Mouse (Mus musculus) macrophage (primary cell): Measurements from ENCODE around the gene Ccdc134. TPM values are rescaled to one million over a fixed set of nuclear protein-coding genes. Genes with fewer than 3 reads are reported as not detected.
A peak's percentile ranks its signal among the peaks of the same experiment; 100 is the strongest.
"Not testable (repeated sequence)": the region's sequence is repeated elsewhere in the genome, so short reads cannot be mapped to it uniquely, and the experiment has no call there.

Experiments used
- H3K27ac ChIP-seq: fragments of 350-480 bp; formaldehyde crosslinking; 2 replicates; pipeline ENCODE4 v1.9.0; 2021
- H3K36me3 ChIP-seq: fragments of 350-480 bp; formaldehyde crosslinking; 2 replicates; pipeline ENCODE4 v1.9.0; 2021; ENCODE audit errors: inconsistent target
- H3K4me3 ChIP-seq: fragments of 350-480 bp; formaldehyde crosslinking; 2 replicates; pipeline ENCODE4 v1.9.0; 2021; ENCODE audit errors: inconsistent target
- H3K79me2 ChIP-seq: fragments of 350-480 bp; formaldehyde crosslinking; 2 replicates; pipeline ENCODE4 v1.9.0; 2021; ENCODE audit errors: inconsistent target
- WGBS: methylation state at CpG from one replicate; pipeline ENCODE4 v1.1.7; 2026; ENCODE audit warnings: inconsistent platforms; ENCODE audit not compliant: missing documents; 5-methylcytosine and 5-hydroxymethylcytosine counted together
- polyA plus RNA-seq: library from polyadenylated mRNA; stranded (reverse); fragments of 250-400 nt; gene quantifications from 3 replicates; pipeline ENCODE4 v1.2.4, GENCODE M21; 2018; ENCODE audit warnings: inconsistent platforms
- total RNA-seq, 78 experiments: library from RNA; depleted of rRNA; stranded (reverse); fragments of 250-400 nt; gene quantifications; 1 replicate in 9 of 78; 2 replicates in 24 of 78; 3 replicates in 43 of 78; 4 replicates in 2 of 78; pipeline ENCODE4 v1.2.4; 2018; ENCODE audit warnings: inconsistent platforms in 56 of 78

Ccdc134 gene
- 10 to 100 TPM in 25 of 26 experiments, 1 to 10 TPM in 1; 4.4 to 84.1 (median 43.3) TPM for total RNA-seq (2018; cell fraction: chromatin; rRNA removed)
- 10 to 100 TPM in 11 of 26 experiments, 1 to 10 TPM in 15; 3.4 to 15.5 (median 9.1) TPM for total RNA-seq (2018; cell fraction: cytosol; rRNA removed)
- total RNA-seq (2018; cell fraction: nucleus; rRNA removed), result 10 to 100 TPM in 25 of 26 experiments, 1 to 10 TPM in 1; 5.5 to 72.4 (median 31.5) TPM
- 6.6 to 13.4 TPM (median 7.9 TPM) in 3 replicates for polyA plus RNA-seq

- Histone ChIP-seq H3K4me3 (peak within 1 kb of the TSS; percentile 87), H3K36me3 (no peaks in the 10 kb centered on the region), H3K27ac (peak within 1 kb of the TSS; percentile 84), H3K79me2 (peaks cover 7% of the 10 kb centered on the region; the same call in 1 of the 2 replicates)
- WGBS, result 1% methylated on average over 74 of the region's 74 CpGs
Measured at GRCm38 (mm10) chr15:82127426-82128374, at the start of gene Ccdc134. Gene Ccdc134, plus strand, starts transcription at chr15:82127922.

GRCm38 (mm10) chr15:82079883-82080282 is 47.8 kb upstream of the Ccdc134 start:
- Histone ChIP-seq H3K79me2 (no peaks in the 10 kb centered on the region), H3K4me3 (no peak overlapping the region)
- 68% methylated on average over 8 of the region's 10 CpGs for WGBS

GRCm38 (mm10) chr15:82081161-82081560 is 46.6 kb upstream of the Ccdc134 start:
- 25% methylated on average over 7 of the region's 7 CpGs for WGBS
- no peaks in the 10 kb centered on the region for H3K79me2 ChIP-seq

More at GRCm38 (mm10) chr15:82079883-82080282, 47.8 kb upstream of the Ccdc134 start:
- Histone ChIP-seq H3K27ac (no peak overlapping the region), H3K36me3 (no peaks in the 10 kb centered on the region)

GRCm38 (mm10) chr15:82085606-82086005 is 42.1 kb upstream of the Ccdc134 start:
- 87% methylated on average over 9 of the region's 9 CpGs for WGBS
- Histone ChIP-seq H3K27ac (no peak overlapping the region), H3K79me2 (no peaks in the 10 kb centered on the region), H3K4me3 (no peak overlapping the region), H3K36me3 (no peaks in the 10 kb centered on the region)

More at GRCm38 (mm10) chr15:82081161-82081560, 46.6 kb upstream of the Ccdc134 start:
- H3K36me3 ChIP-seq, result no peaks in the 10 kb centered on the region
- no peak overlapping the region for H3K4me3 ChIP-seq
- no peak overlapping the region for H3K27ac ChIP-seq

- no peaks in the 10 kb centered on the region for H3K79me2 ChIP-seq
- 98% methylated on average over 12 of the region's 12 CpGs for WGBS
Measured at GRCm38 (mm10) chr15:82086131-82086530, 41.6 kb upstream of the Ccdc134 start.

GRCm38 (mm10) chr15:82087266-82087665 is 40.5 kb upstream of the Ccdc134 start:
- 9% methylated on average over 5 of the region's 10 CpGs for WGBS
- no peak overlapping the region for H3K27ac ChIP-seq
- H3K79me2 ChIP-seq, result no peaks in the 10 kb centered on the region
- H3K4me3 ChIP-seq, result no peak overlapping the region
- H3K36me3 ChIP-seq, result no peaks in the 10 kb centered on the region

More at GRCm38 (mm10) chr15:82086131-82086530, 41.6 kb upstream of the Ccdc134 start:
- Histone ChIP-seq H3K27ac (no peak overlapping the region), H3K36me3 (no peaks in the 10 kb centered on the region), H3K4me3 (no peak overlapping the region)

- Histone ChIP-seq H3K4me3 (no peak overlapping the region), H3K36me3 (no peaks in the 10 kb centered on the region), H3K79me2 (no peaks in the 10 kb centered on the region), H3K27ac (no peak overlapping the region)
- 96% methylated on average over 7 of the region's 7 CpGs for WGBS
Measured at GRCm38 (mm10) chr15:82091061-82091460, 36.7 kb upstream of the Ccdc134 start.

- no peak overlapping the region for H3K4me3 ChIP-seq
- WGBS, result 30% methylated on average over 8 of the region's 8 CpGs
- no peaks in the 10 kb centered on the region for H3K36me3 ChIP-seq
- H3K27ac ChIP-seq, result no peak overlapping the region
- H3K79me2 ChIP-seq, result no peaks in the 10 kb centered on the region
Measured at GRCm38 (mm10) chr15:82106953-82107555, 20.7 kb upstream of the Ccdc134 start.

- Histone ChIP-seq H3K79me2 (no peaks in the 10 kb centered on the region), H3K36me3 (no peaks in the 10 kb centered on the region), H3K4me3 (no peak overlapping the region), H3K27ac (no peak overlapping the region)
- WGBS, result 89% methylated on average over 8 of the region's 8 CpGs
Measured at GRCm38 (mm10) chr15:82120544-82120943, 7.2 kb upstream of the Ccdc134 start.

GRCm38 (mm10) chr15:82126690-82127089 is 1.0 kb upstream of the Ccdc134 start:
- H3K36me3 ChIP-seq, H3K4me3 ChIP-seq, H3K79me2 ChIP-seq: not testable (repeated sequence)
- H3K27ac ChIP-seq, result peak overlapping the region; percentile 84
- WGBS, result 90% methylated on average over 4 of the region's 4 CpGs

GRCm38 (mm10) chr15:82128398-82128797 is 676 bp downstream of the Ccdc134 start:
- Histone ChIP-seq H3K36me3 (no peaks in the 10 kb centered on the region), H3K27ac (peak overlapping the region; percentile 62), H3K79me2 (peaks cover 7% of the 10 kb centered on the region; the same call in 1 of the 2 replicates), H3K4me3 (peak overlapping the region; percentile 87)
- WGBS, result 6% methylated on average over 5 of the region's 5 CpGs

GRCm38 (mm10) chr15:82130599-82130998 is 2.9 kb downstream of the Ccdc134 start:
- no peak overlapping the region for H3K27ac ChIP-seq
- peaks cover 7% of the 10 kb centered on the region; the same call in 1 of the 2 replicates for H3K79me2 ChIP-seq
- 72% methylated on average over 6 of the region's 7 CpGs for WGBS
- H3K36me3 ChIP-seq, result no peaks in the 10 kb centered on the region
- H3K4me3 ChIP-seq, result no peak overlapping the region

GRCm38 (mm10) chr15:82135372-82135771 is 7.7 kb downstream of the Ccdc134 start:
- no peaks in the 10 kb centered on the region for H3K79me2 ChIP-seq
- H3K27ac ChIP-seq, result no peak overlapping the region
- H3K36me3 ChIP-seq, result no peaks in the 10 kb centered on the region
- H3K4me3 ChIP-seq, result no peak overlapping the region
- WGBS, result 95% methylated on average over 4 of the region's 4 CpGs

GRCm38 (mm10) chr15:82138565-82138964 is 10.8 kb downstream of the Ccdc134 start:
- no peak overlapping the region for H3K27ac ChIP-seq
- no peak overlapping the region for H3K4me3 ChIP-seq
- WGBS, result 46% methylated on average over 4 of the region's 4 CpGs

More at GRCm38 (mm10) chr15:82138565-82138964, 10.8 kb downstream of the Ccdc134 start:
- Histone ChIP-seq H3K36me3 (peaks cover 5% of the 10 kb centered on the region; the same call in 1 of the 2 replicates), H3K79me2 (no peaks in the 10 kb centered on the region)
